Mouse (Mus musculus) heart, adult 2 months (tissue): Measurements from ENCODE around the gene Tuba8.

Experiments used
- CTCF ChIP-seq: fragments of 200-600 bp; IDR thresholded peaks from 2 replicates; pipeline ENCODE4 v1.8.1; 2022; ENCODE audit warnings: antibody characterized with exemption, mild to moderate bottlenecking, moderate library complexity
- POLR2A ChIP-seq: fragments of 200-500 bp; IDR thresholded peaks from 2 replicates; pipeline ENCODE4 v1.6.1; 2011; ENCODE audit warnings: mild to moderate bottlenecking, low read depth, low read length, control low read depth; ENCODE audit not compliant: insufficient read depth

DNA sequence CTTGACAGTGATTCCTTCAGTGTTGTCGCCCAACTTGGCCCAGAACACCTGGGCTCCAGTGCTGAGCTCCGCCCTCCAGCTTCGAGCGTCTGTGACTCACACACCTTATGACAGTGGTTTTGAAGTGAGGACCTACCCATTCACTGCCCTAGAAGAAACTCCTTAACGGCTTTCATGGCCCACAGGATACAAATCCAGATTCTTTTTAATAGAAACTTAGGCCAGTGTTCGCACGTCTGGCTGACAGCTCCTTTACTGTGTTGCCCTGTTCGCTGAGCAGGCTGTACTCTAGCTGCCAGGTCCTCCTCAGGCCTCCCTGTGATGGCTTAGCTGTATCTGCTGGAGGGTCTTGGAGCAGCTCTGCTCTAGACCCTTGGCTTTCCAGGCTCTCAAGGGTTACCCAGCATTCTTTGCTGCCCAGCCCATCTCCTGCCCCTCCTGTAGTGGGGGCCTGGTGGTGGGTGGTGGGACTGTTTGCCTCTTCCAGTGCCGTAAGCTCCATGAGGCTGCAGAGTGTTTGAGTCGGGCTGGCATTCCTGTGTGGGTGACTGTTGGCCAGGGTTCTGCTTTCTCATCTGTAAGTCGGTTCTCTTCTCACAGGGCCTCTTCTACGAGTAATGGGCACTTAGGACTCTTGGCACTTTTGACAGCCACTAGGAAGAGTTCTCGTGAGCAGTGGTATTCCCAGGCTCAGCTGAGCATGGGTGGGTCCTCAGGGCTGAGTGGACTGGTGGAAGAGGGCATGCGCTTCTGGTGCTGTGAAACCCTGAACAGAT is 15.4 kb upstream of the Tuba8 start:
- TF ChIP-seq POLR2A (no peak), CTCF (no peak)
